Mouse (Mus musculus) lung, postnatal 4 days (tissue): ENCODE measurements around the gene Pcbp2.

Source experiments
- DNase-seq, 2 experiments: peaks; one replicate each; pipeline ENCODE4 v3.0.0; 2021

The Pcbp2 gene

DNA sequence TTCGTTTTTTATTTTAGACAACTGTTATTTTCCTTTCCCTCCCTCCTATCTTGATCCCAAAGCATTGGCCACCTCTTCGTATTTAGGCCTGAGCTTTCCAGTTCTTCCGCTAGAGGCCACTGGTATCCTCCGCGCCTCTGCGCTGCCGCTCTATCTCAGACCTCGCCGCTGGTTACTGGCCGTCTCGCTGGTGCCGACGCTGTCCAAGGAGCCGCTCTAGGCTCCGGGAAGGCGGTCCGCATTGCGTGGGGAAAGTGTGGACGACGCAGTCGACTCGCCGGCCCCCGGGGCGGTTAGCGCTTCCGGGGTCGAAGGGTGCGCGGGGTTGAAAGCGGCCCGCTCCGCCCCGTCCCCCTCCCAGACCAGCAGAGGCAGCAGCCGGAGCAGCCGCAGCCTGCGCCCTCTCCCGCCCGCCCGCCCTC, at the start of gene Pcbp2:
Gene Pcbp2, plus strand, starts transcription at position 357 of the 422 bp plus-strand sequence.
- DNase-seq = peak; percentile 96 to 99

DNA sequence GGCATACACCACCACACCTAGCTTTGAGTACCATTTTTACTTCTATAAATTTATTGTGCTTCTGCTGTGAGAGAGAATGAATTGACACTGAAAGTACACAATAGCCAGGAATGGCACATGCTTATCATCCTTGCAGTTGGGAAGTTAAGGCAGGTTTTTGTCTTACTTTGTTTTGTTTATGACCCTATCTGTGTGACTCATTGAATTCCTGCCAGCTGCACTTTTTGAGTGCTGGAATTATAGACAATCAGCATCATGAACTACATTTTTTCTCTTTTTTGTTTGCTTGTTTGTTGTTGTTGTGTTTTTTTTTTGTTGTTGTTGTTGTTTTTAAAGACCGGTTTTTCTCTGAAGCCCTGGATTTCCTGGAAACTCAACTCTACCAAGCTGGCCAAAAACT, 49.4 kb upstream of the Pcbp2 start:
- no peak for DNase-seq

DNA sequence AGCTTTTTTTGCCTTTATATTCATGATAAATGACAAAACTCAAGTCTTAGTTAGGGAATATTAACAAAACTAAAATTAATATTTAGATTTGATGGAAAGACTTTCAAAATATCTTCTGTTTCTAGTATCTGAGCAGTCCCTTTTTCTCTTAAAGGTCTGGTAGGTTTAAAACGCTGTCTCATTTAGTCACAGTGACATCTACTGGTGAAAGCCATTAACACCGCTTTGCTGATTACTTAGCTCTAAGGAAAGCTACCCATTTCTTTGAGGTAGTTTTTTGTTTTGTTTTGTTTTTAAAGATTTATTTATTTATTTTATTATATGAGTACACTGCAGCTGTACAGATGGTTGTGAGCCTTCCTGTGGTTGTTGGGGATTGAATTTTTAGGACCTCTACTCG, 48.9 kb upstream of the Pcbp2 start:
- DNase-seq = peak in 1 of 2 experiments; percentile 48

DNA sequence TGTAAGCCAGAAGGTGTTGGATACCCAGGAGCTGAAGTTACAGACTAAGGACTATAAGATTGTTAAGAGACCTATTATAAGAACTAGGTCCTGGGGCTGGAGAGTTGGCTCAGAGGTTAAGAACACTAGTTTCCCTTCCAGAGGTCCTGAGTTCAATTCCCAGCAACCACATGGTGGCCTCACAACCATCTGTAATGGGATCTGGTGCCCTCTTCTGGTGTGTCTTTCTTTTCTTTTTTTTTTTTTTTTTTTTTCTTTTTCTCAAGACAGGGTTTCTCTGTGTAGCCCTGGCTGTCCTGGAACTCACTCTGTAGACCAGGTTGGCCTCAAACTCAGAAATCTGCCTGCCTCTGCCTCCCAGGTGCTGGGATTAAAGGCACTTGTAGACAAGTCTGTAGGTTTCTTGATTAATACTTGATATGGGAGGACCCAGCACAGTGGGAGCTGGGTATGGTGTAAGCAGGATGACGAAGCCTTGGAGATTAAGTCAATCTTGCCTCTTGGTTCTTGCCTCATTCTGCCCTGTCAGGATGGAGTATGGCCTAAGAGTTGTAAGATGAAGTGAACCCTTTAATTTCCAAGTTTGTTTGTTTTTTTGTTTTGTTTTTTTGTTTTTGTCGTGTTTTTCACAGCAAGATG, 46.6 kb upstream of the Pcbp2 start:
- DNase-seq = no peak

DNA sequence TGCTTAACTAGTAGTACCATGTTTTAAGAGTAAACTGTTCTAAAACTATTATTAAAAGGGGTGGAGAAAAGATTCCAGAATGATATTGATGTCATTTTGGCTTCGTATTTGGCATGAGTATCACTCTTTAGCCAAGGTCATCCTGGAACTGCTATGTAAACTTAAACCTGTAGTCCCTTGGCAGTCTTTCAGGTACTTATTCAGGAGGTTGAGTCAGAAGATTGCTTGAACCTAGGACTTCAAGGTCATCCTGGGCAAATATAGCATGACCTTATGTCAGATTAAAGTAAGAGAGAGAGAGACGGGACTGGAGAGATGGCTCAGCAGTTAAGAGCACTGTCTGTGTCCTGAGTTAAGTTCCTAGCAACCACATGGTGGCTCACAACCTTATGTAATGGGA, 45.7 kb upstream of the Pcbp2 start:
- no peak for DNase-seq

DNA sequence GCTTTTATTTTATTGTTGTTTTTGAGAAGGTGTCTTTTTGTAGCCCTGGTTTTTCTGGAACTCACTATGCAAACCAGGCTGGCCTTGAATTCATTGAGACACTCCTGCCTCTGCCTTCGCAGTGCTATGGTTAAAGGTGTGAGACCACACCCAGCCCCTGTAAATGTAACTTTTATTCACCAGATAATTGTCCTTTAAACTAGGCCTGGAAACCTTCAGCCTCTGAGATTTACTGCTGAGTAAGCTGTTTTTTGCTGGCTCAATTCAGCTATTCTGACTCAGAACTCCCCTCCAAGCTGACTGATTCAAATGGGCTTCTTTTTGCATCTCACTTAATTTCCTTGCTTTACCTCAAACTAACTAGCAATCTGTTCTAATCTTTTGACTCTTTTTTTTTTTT, 43.4 kb upstream of the Pcbp2 start:
- DNase-seq = no peak

DNA sequence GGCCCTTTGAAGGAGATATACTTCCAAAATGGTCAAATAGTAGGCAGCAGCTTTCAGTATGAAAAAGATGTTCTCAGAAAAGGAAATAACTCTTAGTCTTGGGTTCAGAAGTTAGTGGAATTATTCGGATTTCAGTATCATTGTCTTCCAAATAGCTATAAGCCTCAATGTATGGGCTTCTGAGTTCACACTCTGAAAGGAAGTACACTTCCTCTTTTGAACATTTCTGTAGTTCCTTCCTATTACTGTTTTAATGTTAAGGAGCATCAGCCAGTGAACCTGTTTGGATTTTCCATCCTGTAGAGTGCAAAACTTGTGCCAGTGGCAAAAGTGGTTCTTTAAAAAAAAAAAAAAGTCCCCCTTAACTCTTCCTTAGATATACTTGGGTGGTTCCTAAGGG, 38.3 kb upstream of the Pcbp2 start:
- DNase-seq = no peak

DNA sequence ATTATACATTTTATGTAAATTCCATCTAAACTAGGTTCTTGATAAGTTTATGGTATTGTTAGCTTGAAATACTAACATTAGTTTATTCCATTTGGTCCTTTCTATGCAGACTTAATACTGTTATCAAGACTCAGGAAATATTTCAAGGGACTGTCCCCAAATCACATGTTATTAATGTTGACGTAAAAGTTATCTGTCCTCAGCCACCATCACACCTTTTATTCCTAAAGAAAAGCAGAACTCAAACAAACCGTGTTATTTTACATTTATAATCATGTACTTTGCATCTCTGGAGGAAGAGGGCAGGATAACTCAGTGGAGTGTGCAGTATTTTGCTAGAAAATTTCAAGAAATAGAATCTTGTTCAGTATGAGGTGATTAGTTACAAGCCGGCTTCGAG, 37.2 kb upstream of the Pcbp2 start:
- no peak for DNase-seq

DNA sequence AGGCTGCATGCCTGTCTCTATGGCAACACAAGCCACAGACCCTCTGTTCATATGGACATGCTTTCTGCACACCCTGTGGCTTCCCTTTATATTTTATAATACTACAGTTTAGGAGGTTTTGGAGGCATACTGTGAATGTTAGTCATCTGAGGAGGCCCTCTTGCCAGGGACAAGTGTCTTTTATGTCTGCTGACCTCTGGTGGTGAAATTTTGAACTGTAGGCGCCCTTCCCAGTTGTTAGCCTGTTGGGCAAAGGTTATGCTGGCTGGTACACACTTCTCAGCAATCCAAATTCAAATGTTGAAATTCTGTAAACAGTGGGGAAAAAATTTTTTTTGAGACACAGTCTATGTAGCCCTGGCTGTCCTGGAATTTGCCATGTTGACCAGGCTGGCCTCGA, 27.8 kb upstream of the Pcbp2 start:
- peak; percentile 71 to 88 for DNase-seq

DNA sequence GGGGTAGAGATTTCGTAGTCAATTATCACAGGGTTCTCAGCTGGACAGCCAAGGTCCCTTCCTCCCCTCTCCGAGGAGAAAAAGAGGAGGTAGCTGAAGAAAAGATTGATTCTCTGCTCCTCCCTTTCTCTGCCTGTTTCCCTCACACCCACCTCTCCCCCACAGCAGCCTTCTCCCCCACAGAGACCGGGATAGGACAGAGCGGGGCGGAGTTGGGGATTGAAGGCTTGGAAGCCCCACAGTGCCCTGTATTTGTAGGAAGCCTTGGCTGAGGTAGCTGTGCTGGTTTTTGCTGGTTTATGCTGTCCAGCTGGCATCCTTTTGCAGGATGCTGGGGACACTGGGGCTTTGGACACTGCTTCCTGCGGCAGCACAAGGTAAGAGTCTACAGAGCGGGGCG, 25.2 kb upstream of the Pcbp2 start, which contains the start of gene Amhr2:
Gene Amhr2, plus strand, starts transcription at position 222 of the 400 bp plus-strand sequence.
- no peak for DNase-seq

DNA sequence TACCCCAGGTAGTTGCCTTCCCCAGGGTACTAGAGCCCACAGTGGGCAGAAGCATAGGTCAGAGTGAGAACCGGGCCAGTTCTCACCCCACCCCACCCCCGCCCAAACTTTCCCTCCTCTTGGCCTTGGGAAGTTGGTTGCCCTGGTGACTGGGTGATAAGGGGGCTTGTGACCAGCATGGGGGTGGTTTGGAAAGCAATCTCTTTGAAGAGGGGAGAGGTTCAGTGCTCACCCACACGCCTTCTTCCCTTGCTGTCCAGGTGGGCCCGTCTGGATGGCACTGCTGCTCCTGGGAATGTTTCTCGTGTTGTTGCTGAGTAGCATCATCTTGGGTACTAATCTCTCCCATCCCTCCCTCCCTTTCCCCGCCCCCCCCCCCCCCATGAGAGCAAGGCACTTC, 23.9 kb upstream of the Pcbp2 start:
- DNase-seq = no peak

DNA sequence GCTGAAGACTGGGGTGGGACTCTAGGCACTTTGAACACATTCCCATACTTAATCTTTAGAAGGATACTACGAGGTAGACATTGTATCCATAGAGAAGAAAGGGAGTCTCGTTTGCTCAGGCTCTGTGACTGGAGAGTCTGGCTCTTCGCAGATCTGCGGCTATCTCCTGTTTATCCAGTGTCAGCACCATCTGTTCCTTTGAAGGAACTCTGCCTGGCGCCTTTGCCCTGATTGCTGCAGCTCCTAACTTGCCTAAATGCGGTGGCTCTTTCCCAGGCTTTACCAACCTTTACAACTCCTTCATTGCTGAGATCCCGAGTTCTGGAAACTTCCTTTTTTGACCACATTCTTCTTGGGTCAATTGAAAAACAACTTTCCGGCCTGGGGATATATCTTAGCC, 21.0 kb upstream of the Pcbp2 start:
- DNase-seq = no peak

DNA sequence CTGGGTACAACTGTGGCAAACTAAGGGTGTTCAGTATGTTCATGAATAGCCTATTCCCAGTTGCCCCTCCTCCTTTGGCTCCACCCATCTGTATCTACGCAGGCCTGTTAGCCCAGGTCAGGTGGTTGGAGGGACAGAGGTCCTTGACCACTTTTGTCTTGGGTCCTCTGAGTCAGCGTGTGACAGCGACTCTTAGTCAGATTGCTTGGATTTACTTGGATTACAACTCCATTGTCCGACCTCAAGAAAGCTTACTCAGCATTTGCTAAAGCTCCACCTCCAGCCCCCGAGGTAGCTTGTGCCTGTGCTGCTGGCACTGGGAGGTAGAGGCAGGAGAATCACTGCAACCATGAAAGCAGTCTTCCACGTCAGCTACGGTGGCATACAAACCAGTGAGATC, 19.4 kb upstream of the Pcbp2 start:
- DNase-seq = no peak

DNA sequence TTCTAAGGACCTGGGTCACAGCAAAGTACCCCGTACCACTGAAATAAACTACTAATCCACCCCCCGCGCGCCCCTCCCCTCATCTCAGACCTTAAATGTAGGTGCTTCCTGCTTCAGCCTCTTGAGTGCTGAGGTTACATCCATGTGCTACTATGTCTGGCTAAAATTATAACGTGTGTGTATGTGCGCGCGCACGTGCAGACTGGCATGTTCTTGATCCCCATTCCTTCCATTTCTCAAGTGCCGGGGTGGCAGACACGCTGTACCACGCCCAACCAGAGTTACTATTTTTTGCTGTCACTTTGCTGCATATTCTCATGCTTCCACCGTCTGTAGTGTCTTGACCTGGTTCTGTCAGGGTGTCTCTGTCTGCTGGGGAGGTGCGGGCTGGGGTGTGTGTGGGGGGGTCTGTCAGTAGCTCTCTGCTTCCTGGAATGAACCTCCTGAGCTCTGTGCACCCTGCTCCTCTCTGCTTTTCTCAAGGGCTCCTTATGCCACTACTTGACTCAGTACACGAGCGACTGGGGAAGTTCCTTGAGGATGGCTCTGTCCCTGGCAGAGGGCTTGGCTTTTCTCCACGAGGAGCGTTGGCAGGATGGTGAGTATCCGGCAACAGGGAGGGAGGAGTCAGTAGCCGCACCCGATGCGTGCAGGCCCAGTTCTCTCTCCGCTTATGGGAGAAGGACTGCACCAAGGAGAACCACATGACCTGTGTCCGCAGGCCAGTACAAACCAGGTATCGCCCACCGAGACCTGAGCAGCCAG, 18.5 kb upstream of the Pcbp2 start:
- peak; percentile 33 to 60 for DNase-seq

DNA sequence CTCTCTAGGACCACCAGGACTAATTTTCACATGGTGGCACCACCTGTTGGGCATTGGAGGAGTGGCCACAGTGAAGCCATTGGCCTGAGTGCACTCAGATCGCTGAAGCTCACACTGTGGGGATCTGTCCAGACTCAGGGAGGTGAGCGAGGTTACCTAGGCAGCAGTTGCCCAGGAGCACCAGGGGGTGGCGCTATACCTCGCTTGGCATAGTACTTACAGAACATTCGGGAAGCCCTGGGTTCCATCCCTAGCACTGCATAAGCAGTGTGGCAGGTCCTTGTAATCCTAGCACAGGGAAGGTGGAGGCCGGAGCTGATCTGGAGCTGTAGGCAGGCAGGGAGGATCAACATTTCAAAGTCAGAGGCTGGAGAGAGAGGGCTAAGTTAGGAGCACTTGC, 14.3 kb upstream of the Pcbp2 start:
- peak in 1 of 2 experiments; percentile 31 for DNase-seq

DNA sequence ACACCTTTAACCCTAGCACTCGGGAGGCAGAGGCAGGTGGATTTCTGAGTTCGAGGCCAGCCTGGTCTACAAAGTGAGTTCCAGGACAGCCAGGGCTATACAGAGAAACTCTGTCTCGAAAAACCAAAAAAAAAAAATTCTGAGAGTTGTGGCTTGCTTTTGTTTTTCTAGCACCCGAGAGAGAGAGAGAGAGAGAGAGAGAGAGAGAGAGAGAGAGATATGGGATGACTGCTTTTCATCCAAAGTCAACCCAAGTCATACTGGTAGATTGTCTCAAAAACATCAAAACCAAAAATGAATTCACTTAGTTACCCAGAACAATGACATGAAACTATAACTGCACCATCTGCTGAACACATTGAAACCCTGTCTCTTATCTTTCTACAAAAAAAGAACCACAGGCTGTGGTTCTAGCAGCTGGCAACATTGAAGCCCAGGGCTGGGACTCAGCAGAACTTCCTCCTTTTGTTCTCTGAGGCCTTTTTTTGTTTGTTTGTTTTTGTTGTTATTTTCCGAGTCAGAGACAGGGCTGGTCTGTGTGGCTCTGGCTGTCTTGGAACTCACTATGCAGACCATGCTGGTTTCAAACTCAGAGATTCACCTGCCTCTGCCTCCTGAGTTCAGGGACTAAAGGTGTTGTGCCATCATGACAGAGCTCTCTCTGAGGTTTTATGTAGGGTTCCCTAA, 12.1 kb upstream of the Pcbp2 start:
- no peak for DNase-seq

DNA sequence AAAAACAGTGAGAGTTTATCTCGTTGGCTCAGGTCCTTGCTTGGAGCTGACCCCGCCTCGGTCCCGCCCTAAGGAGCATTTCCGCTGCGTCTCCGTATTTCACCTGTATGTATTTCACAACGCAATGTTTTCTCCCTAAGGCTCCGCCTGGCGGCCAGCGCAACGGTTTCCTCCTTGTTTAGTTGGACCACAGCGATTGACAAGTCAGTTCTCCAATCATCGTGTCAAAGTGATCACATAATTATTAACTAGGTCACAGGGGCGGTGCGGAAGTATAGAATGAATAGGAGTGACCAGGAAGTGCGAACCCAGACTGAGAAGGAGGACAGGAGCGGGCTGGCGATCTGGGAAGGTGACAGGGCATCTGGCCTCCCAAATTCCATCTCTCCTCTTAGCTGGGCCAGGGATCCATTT, 11.4 kb upstream of the Pcbp2 start, which contains the start of gene Prr13:
Gene Prr13, plus strand, starts transcription at position 125 of the 414 bp plus-strand sequence.
- peak; percentile 93 to 95 for DNase-seq

DNA sequence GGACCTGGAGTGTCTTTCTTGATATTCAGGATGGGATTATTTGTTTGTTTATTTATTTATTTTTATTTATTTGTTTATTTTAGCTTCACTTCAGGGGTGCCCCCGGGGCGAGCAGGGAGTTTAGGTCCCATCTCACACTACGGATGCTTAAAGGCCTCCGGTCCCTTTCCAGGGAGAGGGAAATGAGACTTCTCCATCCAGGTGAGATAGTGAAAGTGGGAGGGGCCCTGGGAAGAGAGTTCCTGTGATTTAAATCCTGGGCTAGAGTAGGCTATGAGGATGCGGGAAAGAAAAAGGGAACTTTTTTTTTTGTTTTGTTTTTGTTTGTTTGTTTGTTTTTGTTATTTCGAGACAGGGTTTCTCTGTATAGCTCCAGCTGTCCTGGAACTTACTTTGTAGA, 11.0 kb upstream of the Pcbp2 start:
- DNase-seq = no peak

DNA sequence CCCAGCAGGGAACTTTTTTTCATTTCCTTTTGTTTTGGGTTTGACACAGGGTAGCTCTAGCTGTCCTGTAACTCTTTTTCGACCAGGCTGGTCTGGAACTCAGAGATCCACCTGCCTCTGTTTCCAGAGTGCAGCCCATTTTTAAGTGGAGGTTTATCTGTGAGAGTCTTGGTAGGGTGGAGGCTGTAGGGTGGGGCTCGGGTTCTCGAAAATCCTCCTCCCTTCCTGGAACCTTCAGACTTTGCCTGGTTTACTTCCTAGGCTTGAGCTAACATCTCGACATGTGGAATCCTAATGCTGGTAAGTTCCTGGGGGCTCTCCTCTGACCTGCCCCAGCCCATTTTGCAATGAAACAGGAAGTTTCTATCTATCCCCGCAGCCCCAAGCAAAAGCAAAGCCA, 10.5 kb upstream of the Pcbp2 start:
- no peak for DNase-seq

DNA sequence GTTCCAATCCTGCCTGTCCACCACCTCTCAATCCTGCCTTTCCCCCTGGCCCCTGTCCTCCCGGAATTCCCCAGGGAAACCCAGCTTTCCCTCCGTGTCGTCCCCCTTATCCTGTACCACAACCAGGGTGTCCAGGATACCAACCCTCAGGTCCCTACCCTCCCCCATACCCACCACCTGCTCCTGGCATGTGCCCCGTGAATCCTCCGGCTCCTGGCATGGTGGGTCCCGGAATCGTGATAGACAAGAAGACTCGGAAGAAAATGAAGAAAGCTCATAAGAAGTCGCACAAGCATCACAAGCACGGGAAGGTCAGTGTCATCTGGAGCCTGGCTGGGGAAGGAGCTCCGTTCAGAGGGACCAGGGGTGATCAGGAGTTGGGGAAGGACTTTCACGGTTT, 9.9 kb upstream of the Pcbp2 start:
- no peak for DNase-seq

DNA sequence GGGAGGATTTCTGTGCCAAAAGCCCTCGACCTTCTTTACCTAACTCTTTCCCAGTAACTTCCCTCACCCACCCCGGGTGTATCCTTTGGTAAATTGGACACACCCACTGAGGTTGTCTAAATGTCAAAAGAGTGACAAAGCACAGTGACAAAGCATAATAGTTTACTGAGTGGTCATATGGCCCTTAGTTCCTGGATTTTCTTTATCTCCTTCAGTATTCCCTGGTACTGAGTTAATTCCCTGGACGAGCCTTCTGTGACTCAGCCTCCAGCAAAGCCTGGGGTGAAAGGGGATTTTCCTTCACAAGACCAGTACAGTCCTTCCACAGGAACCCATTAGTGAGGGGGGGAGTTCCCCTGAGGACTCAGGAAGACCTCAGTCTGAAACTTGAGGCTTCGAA, 9.4 kb upstream of the Pcbp2 start:
- no peak for DNase-seq

DNA sequence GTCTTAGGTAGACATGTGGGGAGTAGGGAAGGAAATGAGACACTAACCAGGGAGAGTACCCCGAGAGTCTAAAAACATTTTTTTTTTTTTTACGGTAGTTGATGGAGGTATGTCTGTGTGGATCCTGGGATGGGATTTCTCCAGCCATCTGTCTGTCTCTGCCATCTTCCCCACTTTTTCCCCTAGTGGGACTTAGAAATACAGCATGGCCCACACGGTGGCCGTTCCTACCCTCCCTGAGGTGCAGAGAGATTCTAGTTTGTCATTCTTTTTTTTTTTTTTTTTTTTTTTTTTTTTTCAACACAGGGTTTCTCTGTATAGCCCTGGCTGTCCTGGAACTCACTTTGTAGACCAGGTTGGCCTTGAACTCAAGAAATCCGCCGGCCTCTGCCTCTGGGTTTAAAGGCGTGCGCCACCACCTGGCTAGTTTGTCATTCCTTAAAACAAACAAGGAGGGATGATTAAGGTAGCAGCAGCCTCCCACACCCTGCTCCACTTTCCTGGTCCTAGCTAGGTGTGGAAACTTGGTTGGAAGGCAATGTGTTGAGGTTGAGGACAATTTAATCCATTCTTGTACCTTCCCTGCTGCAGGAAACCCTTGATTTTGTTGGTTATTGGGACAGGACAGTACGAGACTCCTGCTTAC, 8.8 kb upstream of the Pcbp2 start:
- no peak for DNase-seq

DNA sequence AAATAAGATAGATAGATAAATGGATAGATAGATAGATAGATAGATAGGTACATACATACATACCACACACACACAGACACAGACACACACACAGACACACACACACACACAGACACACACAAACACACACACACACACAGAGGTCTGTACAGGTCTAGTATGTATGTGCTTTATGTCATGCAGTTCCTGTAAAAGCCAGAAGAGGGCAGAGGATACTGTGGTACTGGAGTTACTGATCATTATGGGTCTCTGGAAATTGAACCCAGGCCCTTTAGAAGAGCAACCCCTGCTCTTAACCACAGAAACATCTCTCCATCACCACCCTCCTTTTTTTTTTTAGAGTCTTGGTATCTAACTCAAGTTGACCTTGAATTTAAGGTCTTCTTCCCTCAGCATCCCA, 6.7 kb upstream of the Pcbp2 start:
- DNase-seq = no peak
